Mouse (Mus musculus): Measurements from ENCODE around the gene Hoxc4.

The Hoxc4 gene

GRCm38 (mm10) chr15:103085831-103086671, 67.3 kb downstream of the Hoxc4 start:
- DNase-seq = peak; percentile 65 to 73
